Mouse (Mus musculus) C3H10T1/2 (cell line): ENCODE data around the gene Engase. TPM values are rescaled to one million over a fixed set of nuclear protein-coding genes. Genes with fewer than 3 reads are reported as not detected.

ENCODE experiments used
- polyA plus RNA-seq, 2 experiments: library from polyadenylated mRNA; unstranded; fragments of >200 nt; fragmentation: generic; extraction: Trizol; gene quantifications; one replicate each; pipeline ENCODE4 v1.2.1; 2012; ENCODE audit warnings: missing spikeins in 2 of 2

Gene Engase
- 1 to 10 TPM; 4.8 to 5.2 TPM for polyA plus RNA-seq

DNA sequence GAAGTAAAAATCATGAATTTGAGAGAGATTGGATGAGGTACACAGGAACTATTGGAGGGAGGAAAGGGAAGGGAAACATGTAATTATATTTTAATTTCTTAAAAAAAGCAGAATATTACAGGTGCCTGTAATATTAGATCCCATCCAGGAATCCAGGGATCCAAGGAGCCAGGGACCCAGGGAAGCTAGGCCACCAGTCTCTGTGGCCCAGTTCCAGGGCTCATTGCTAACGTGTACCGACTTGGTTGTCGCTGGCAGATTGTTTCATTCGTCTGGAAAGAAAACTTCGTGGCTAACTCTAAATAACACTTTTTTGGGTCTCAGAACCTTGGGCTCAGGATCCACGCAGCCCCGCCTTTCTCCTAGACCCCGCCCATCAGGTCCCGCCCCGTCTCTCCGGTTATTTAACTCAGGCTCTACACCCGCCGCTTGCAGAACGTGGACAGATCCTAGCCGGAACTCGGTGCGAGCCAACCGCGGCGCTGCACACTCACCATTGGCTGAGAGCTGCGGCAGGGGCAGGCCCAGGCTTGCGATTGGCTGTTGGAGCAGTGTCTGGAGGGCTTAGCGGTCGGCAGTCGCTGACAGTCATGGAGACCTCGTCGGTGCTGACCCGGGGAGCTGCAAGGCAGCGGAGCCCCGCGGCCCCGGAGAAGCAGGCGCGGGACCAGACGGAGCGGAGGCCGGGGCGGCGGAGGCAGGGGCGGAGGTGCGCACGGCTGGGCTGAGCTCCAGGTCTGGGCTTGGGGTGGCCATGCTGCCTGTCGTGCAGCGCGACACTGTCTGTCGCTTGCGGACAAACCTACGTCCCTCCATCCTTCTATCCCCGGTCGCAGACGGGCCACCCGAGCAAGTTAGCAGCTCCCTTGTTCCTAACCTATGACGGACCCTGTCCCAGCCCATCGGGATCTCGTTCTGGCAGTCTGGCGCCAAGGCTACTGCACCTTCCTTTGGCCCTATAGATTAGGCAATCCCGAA, at the start of gene Engase:
TSS of gene Engase (plus strand) at position 434 of the 978 bp plus-strand sequence.

DNA sequence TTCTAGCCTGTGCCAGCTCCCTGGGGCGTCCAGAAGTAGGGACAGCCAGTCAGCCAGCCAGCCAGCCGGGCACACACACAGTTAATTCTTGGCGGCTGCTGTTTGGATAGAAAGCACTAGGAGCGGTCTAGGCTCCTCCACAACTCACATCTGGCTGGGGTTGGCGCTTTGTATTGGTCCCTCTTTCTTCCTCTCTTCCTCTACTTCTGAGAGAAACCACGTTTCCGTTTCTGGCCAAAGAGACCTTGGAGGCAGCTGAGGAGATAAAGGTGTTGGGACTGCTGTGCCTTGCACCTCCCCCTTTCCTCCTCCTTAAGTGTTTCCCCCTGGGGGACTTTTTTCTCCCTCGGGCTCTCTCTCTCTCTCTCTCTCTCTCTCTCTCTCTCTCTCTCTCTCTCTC, 48.6 kb upstream of the Engase start, which contains the start of gene C1qtnf1:
TSS of gene C1qtnf1 (plus strand) at position 218 of the 400 bp plus-strand sequence.

Other genes starting within 250 kb of the Engase start
- gene Cyth1, start 228.2 kb upstream of the Engase start, polyA plus RNA-seq = 10 to 100 TPM in 1 of 2 experiments, 1 to 10 TPM in 1; 2.2 to 15.9 TPM
- 10 to 100 TPM; 13.4 to 14.4 TPM for gene Usp36, start 186.6 kb upstream of the Engase start, polyA plus RNA-seq
- gene Cep295nl, start 134.3 kb upstream of the Engase start, polyA plus RNA-seq = 1 to 10 TPM in 1 of 2 experiments, under 1 TPM in 1; 0.80 to 1.6 TPM
- 1,000 to 10,000 TPM in 1 of 2 experiments, 100 to 1,000 TPM in 1; 756 to 1,293 TPM for gene Timp2, start 121.1 kb upstream of the Engase start, polyA plus RNA-seq
- 100 to 1,000 TPM in 1 of 2 experiments, 10 to 100 TPM in 1; 26.9 to 167 TPM for gene Lgals3bp, start 74.7 kb upstream of the Engase start, polyA plus RNA-seq
- 10 to 100 TPM; 23.9 to 71.4 TPM for gene Cant1, start 57.7 kb upstream of the Engase start, polyA plus RNA-seq
- 10 to 100 TPM in 1 of 2 experiments, 1 to 10 TPM in 1; 3.4 to 23.9 TPM for gene C1qtnf1, start 48.6 kb upstream of the Engase start, polyA plus RNA-seq